Comparison of ENCODE assay signal across 1 mouse cellular context in the genomic region with DNA sequence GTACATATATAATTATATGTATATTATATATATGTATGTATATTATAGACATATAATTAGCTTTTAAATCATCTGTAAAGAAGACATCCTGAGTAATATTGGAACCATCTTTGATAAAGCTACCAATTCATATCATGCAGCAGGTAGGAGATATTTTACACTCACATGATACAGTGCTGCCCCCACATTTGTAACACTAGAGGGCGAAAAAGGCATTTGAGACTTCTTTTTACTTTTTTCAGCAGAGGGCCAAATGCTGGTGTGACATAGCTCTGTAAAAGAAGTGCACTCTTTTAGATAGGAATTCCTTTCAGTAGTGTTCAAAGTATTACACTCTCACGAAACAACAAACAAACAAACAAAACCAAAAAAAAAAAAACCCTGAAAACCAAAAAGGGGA.
TF ChIP-seq lines count a peak whose summit lies in the region.

No protein-coding gene starts in this region.

TF ChIP-seq in MEL, 35 proteins besides CTCF, POLR2A, EP300 and RAD21 (continued from another document):
- TF ChIP-seq E2F4 (IDR thresholded peaks at IDR 0.05; ENCODE audit: borderline replicate concordance, low read depth, low read length) = no peak
- peak; percentile 59 for TF ChIP-seq MAX (IDR thresholded peaks at IDR 0.05; ENCODE audit: low read length)
- no peak for TF ChIP-seq ELF1 (IDR thresholded peaks at IDR 0.05; ENCODE audit: low read depth, low read length)
- TF ChIP-seq CHD1 (IDR thresholded peaks at IDR 0.05; ENCODE audit: low read depth, low read length) = peak; percentile 58; the same call in 1 of the 2 replicates
- TF ChIP-seq TBP (IDR thresholded peaks at IDR 0.05; ENCODE audit: low read depth, low read length) = no peak
- no peak for TF ChIP-seq UBTF (IDR thresholded peaks at IDR 0.05; ENCODE audit: borderline replicate concordance, insufficient read depth, low read depth, low read length)
- TF ChIP-seq MAFK (IDR thresholded peaks at IDR 0.05; ENCODE audit: borderline replicate concordance, low read depth, low read length) = 0 out of 2 replicates have a peak, but pooled peaks have one; percentile 23
- peak; percentile 81 for TF ChIP-seq MYC (IDR thresholded peaks at IDR 0.05; ENCODE audit: low read depth, low read length)
- 0 out of 2 replicates have a peak, but pooled peaks have one; percentile 25 for TF ChIP-seq KAT2A (conservative IDR thresholded peaks at IDR 0.05; ENCODE audit: low read depth, low read length)
- no peak for TF ChIP-seq POLR2AphosphoS2 (IDR thresholded peaks at IDR 0.05; ENCODE audit: low read length)
- TF ChIP-seq USF2 (IDR thresholded peaks at IDR 0.05; ENCODE audit: borderline replicate concordance in 1 of 2, insufficient read depth in 1 of 2, low read depth in 1 of 2, low read length in 2 of 2) = no peak
- peak; percentile 22; the same call in 1 of the 2 replicates for TF ChIP-seq BHLHE40 (IDR thresholded peaks at IDR 0.05; ENCODE audit: borderline replicate concordance, low read depth, low read length)
- peak; percentile 94 for TF ChIP-seq SIN3A (IDR thresholded peaks at IDR 0.05; ENCODE audit: low read length)
- TF ChIP-seq GATA1 (IDR thresholded peaks at IDR 0.05; ENCODE audit: low read depth, low read length) = 0 out of 2 replicates have a peak, but pooled peaks have one; percentile 3
- TF ChIP-seq USF1 (IDR thresholded peaks at IDR 0.05; ENCODE audit: low read depth, low read length) = peak; percentile 38; the same call in 1 of the 2 replicates
- no peak for TF ChIP-seq NRF1 (IDR thresholded peaks at IDR 0.05; ENCODE audit: insufficient read depth, low read depth, low read length, poor library complexity, severe bottlenecking)
- TF ChIP-seq TAL1 (IDR thresholded peaks at IDR 0.05; ENCODE audit: low read length) = no peak
- TF ChIP-seq RCOR1 (IDR thresholded peaks at IDR 0.05; ENCODE audit: low read depth, low read length) = peak; percentile 56
